Mouse (Mus musculus) 3T3-L1 (cell line): ENCODE results near the gene Elf4.
"Not testable (repeated sequence)": the region's sequence is repeated elsewhere in the genome, so short reads cannot be mapped to it uniquely, and the experiment has no call there.

ENCODE experiments used
- DNase-seq: peaks from one replicate; pipeline ENCODE4 v3.0.0-alpha.2; 2015; ENCODE audit warnings: low read depth, low spot score

Elf4 gene

GRCm38 (mm10) chrX:48436082-48436481 is 26.9 kb downstream of the Elf4 start:
- not testable (repeated sequence) for DNase-seq

DNA sequence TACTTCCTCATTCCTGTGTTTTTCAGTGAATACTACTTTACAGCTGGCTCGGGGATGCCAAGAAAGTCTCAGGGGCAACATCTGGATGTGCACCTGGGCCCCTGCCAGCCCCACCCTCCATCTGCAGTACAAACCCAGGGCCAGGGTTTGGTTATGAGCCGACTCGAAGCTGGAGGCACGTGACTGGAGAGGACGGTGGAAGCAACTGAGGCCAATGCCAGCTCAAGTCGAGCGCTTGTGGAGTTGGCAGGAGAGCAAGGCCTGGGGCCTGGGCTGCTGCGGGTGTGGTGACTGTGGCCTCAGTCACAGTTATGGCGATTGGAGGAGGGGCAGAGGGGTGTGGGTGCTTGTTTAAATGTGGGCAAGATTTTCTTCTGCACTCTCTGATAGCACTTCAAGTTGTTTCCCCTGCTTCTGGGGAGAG is 27.4 kb downstream of the Elf4 start:
- DNase-seq = peak; percentile 43

DNA sequence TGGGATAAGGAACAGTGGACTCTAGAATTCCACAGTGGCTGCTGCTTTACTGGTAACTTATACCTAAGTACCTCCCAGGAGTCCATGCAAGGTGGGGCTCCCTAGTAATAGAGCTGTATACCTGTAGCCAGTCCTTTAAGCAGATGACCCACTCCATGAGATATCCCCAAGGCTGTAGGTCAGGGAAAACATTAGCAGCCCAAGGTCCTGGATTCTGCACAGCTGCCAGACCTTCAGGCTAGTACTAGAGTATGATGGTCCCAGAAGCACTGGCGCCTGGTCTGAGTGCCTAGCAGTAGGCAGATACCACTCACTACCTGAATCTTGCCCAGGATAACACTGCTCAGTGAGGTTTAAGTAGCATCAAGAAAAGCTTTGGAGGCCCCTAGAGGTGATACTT is 28.7 kb downstream of the Elf4 start:
- DNase-seq = no peak

DNA sequence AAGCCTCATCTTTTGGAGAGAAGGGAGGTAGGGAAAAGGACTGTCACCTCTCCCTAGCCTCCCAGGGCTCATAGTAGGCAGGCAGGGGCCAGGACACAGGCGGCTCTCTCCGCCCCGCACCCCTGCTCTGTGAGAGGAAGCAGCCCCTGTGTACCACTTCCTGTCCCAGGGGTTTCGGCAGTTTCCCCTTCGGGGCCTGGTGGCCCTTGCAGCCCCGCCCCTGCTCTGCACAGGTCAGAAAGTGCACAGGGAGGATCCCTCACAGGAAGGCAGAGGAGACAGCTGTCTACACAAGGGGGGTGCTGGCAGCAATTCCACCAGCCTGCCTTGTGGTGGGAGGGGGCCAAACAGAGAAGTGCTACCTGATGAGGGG is 29.4 kb downstream of the Elf4 start:
- DNase-seq = no peak

GRCm38 (mm10) chrX:48432599-48433526 is 30.1 kb downstream of the Elf4 start:
- no peak for DNase-seq

- no peak for DNase-seq
Observed at GRCm38 (mm10) chrX:48429538-48429937, 33.4 kb downstream of the Elf4 start.

DNA sequence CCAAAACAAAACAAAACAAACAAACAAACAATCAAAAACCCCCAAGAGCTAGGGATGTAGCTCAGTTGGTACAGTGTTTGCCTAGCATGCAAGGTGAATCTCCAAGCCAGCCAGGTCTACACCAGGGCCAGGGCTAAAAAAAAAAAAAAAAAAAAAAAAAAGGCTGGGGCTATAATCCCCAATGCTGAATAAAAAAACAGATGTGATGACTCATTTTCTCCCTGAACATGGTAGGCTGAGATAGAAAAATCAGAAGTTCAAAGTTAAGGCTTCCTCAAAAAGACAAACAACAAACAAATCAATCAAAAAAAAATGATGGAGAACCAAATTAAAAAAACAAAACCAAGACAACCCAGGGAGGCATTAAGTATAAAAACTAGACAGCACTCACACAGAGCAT is 33.8 kb downstream of the Elf4 start:
- no peak for DNase-seq

DNA sequence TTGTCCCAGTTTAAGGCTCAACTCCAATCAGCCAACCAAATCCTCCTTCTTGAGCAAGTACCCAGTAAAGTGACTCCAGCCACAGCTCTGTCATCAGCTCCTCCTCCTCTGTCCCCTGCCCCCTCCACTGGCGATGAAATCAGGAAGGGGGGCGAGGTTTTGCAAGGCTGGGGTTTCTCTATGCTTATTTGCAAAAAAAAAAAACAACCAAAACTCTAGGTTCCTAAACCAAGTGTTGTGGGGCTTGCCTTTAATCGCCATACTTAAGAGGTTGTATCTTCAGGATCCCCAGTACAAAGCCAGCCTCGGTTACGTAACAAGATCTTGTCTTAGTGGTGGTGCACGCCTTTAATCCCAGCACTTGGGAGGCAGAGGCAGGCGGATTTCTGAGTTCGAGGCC is 34.3 kb downstream of the Elf4 start:
- DNase-seq = no peak

DNA sequence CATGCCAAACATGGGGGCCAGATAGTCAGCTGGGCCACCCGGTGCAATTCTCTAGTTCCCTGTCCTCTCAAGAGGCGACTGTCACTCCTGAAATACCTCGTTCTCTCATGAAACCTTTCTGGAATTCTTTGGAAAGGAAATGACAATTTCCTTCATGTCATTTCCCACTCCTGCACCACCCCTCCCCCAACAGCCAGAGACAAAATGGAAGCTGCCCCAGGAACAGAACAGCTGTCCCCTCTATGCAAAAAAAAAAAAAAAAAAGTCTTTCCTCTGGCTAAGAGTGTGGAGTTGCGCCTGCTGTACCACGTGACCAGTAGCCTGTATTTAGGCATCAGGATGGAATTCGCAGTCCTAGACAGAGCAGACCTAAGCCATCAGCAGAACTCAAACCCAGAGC is 34.7 kb downstream of the Elf4 start:
- no peak for DNase-seq

DNA sequence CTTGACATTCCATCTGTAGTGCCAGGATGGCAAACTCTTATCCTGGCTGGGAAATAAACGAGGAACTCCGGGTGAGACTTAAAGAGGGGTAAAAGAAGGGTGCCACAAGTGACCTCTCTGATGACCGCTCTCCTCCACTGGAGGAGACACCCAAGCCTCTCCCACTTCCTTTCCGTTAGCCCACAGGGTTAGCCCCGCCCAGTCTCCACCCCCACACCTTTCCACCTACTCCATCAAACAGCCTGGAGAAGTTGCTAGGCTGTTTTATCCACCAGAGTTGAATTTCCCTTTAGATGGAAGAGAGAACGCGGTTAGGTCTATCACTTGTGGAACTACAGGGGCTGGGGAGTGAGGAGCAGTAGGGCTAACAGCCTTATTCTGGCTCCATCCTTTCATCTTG is 37.7 kb downstream of the Elf4 start:
- no peak for DNase-seq

DNA sequence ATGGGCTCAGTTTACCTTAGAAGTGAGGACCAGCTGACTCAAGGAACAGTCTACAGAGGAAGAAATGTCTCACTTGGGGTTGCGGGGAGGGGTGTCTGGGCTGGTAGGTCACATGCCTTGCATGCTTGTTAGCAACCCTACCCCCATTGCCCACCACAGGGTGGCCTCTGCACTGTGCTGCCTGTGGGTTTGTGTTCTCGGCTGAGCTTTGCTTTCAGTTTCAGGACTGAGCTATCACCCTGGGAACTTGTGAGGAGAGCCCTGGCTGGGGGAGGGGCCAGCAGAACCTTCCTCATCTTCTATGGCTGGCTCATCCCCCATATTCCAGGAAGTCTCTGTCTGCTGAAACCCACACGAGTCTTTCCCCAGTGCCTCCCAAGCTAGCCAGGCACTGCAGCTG is 38.3 kb downstream of the Elf4 start:
- DNase-seq = peak; percentile 44

- DNase-seq = peak; percentile 85
Observed at GRCm38 (mm10) chrX:48423671-48424070, 39.3 kb downstream of the Elf4 start.

- DNase-seq = peak; percentile 85
Observed at GRCm38 (mm10) chrX:48422986-48423385, 39.9 kb downstream of the Elf4 start.

DNA sequence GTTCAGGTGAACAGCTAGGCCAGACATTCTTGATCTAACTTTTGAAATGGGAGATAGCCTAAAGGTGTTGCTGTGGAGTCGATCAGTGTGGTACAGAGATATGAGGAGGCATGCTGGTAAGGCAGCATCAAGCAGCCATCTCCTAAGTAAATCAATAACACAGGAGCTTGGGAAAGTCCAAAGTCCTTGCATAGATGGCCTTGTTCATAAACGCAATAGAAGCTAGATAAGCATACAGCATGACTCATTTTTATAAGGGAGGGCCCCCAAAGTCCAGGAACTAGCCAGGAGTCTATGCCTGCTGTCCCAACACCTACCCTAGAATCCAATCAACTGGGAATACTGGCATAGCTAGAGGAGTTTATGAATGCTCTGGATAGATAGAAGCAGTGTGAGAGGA is 44.5 kb downstream of the Elf4 start:
- no peak for DNase-seq

- no peak for DNase-seq
Observed at GRCm38 (mm10) chrX:48414291-48414690, 48.6 kb downstream of the Elf4 start.

- DNase-seq = no peak
Observed at GRCm38 (mm10) chrX:48412629-48413028, 50.3 kb downstream of the Elf4 start.

GRCm38 (mm10) chrX:48410388-48410776 is 52.5 kb downstream of the Elf4 start:
- no peak for DNase-seq

DNA sequence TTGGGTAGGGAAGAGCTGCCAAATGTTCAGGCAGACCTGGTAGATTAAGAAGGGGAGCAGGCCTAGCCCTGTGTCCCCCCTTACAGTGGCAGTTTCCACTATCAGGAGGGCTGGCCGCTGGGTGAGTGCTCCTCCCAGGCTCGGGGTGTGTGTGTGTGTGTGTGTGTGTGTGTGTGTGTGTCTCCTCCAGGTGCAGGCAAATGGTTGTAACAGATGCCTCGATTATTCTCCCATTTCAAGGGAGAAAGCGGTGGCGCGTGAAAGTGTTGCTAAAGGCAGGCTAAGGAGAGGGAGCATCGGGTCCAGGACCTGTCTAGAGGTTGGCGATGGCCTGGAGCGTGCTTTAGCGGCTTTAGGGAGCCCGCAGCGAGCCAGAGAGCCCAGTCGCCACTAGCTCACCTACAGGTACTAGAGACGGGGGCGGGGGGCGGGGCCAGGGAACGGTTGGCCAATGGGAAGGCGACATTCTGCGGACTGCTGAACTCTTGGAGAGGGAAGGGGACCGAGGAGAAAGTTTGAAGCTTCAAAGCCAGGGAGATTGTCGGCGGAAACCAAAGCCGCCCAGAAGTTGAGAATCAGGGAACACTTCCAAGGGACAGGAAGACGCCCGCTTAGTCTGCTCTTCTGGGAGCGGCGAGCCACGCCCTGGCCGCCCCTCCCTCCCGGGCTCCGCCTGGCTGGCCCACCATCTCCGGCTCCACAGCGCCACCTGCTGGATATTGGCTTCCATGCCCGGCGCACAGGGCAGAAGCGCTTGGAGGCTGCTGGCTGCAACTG is 53.1 kb downstream of the Elf4 start:
- DNase-seq = peak; percentile 83

DNA sequence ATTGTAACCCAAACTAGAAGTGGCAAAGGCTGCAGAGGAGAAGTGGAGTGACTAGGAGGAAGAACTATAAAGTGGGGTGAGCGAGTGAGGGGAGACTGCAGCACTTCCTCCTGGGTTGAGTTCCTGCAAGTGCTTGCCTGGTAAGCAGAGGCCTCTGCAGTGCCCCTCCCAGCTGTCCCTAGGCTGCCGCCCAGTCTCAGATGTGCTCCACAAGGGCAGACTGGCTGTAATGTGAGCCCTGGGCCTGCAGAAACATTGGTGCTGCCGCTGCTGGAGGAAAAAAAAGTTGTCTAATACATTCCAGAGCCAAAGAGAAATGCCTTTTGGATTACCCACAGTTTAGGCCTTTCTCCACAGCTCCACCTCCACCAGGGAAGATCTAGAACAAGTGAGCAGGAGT is 57.8 kb downstream of the Elf4 start:
- DNase-seq = peak; percentile 86

GRCm38 (mm10) chrX:48399994-48400393 is 62.9 kb downstream of the Elf4 start:
- DNase-seq = no peak

DNA sequence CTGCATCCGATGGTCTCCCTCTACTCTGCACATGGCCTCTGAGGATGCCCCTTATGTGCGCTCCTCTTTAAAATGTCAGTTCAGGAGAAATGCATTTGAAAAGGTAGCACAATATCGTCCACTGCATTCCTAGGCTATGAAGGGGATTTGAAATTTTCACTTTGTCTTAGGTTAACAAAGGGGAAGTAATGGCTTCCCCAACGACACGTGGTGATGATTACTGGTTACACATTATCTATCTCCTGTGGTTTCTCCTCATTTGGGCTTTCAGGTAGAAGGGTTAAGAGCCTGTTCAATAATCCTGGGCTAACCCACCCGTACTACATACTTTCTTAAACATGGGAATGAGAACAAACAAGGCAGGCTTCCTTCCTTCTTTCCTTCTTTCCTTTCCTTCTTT is 73.6 kb downstream of the Elf4 start:
- no peak for DNase-seq

DNA sequence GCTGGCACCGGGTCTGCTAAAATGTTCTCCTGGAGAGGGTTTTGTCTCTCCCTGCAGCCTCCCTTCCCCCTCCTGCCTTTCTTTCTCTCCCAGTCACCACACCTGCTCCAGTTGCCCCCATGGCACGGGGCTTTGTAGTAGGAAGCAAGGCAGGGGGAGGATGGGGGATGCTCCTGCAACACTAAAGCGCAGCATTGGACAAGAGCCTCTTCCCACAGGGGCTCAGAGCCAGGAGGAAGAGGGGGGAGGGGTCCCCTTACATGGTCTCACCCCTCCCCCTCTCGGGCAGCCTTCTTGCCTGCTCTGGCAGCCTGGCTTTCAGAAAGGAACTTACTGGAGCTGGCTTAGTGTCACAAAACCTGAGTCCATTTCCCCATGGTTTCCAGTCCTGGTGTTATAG is 77.0 kb downstream of the Elf4 start:
- DNase-seq = no peak

DNA sequence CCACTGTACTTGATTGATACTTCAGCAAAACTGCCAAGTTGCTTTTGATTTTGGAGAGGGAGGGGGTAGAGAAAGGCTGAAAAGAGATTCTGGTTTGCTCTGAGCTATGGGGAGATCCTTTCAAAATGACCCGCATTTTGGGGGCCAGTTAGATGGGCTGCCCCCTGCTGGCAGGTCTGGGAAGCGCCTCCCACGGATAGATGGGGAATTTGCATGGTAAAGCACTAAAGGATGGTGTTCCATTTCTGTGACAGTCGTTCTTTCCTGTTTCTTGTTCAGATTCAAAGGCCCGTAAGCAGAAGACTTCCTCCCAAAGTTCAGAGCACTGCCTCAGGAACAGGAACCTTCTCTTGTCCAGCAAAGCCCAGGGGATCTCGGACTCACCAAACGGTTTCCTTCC is 79.3 kb downstream of the Elf4 start:
- DNase-seq = peak; percentile 40
